In the genomic region with DNA sequence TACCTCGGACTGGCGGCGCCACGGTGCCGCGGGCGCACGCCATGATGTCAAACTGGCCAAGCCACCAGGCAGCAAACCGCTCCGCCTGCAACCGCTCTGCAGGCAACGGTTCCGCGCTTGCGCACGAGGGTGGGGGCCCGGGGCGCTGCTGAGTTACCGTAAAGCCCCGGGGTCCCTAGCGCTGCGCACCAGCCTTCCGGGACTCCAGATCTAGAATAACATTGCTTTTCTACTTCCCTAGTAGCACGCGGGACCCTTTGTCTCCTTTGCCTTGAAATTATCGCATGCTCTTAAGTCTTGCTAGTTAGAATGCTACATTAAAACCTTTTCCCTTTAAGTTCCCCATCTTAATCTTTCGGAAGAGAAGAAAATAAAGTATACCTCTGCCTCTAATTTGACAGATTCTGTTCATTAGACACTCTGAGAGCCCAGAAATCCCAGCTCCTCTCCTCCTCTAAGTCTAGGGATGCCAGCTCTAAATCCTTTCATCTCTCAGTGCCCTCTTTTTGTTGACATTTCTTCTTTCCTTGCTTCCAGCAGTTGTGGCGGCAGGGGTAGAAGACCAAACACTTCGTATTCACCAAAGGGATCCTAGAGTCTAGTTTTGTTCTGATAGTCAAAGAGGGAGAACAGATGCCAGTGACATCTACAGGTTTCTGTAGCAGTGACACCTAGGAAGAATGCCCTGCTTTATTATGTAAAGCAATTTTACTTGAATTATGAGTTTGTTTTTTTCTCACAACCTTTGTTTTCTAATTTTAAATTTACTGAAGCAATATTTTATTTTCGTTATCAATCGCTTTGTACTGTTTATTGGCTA, we compare ENCODE assay signal across 1 mouse cellular context.
TF ChIP-seq lines count a peak whose summit lies in the region.

A gene (minus strand): TSS at position 125 of the 820 bp plus-strand sequence.

TF ChIP-seq in MEL, 35 proteins besides CTCF, POLR2A, EP300 and RAD21 (continued from another document):
- no peak for TF ChIP-seq E2F4 (IDR thresholded peaks at IDR 0.05; ENCODE audit: borderline replicate concordance, low read depth, low read length)
- 0 out of 2 replicates have a peak, but pooled peaks have one; percentile 25 for TF ChIP-seq RCOR1 (IDR thresholded peaks at IDR 0.05; ENCODE audit: low read depth, low read length)
- TF ChIP-seq SIN3A (IDR thresholded peaks at IDR 0.05; ENCODE audit: low read length) = peak; percentile 87
- no peak for TF ChIP-seq ZKSCAN1 (IDR thresholded peaks at IDR 0.05; ENCODE audit: low read depth, low read length)
- TF ChIP-seq ELF1 (IDR thresholded peaks at IDR 0.05; ENCODE audit: low read depth, low read length) = peak; percentile 66
- TF ChIP-seq MAFK (IDR thresholded peaks at IDR 0.05; ENCODE audit: borderline replicate concordance, low read depth, low read length) = no peak
- TF ChIP-seq MXI1 (IDR thresholded peaks at IDR 0.05; ENCODE audit: low read depth, low read length) = peak; percentile 100
- TF ChIP-seq NELFE (IDR thresholded peaks at IDR 0.05; ENCODE audit: low read depth, low read length) = peak; percentile 95
- TF ChIP-seq GABPA (IDR thresholded peaks at IDR 0.05; ENCODE audit: low read depth, low read length) = no peak
- 0 out of 2 replicates have a peak, but pooled peaks have one; percentile 9 for TF ChIP-seq ETS1 (IDR thresholded peaks at IDR 0.05; ENCODE audit: low read depth, low read length)
- peak; percentile 78 for TF ChIP-seq MAX (IDR thresholded peaks at IDR 0.05; ENCODE audit: low read length)
- no peak for TF ChIP-seq SMC3 (IDR thresholded peaks at IDR 0.05; ENCODE audit: low read depth, low read length)
- no peak for TF ChIP-seq POLR2AphosphoS5 (IDR thresholded peaks at IDR 0.05; ENCODE audit: borderline replicate concordance, low read depth, low read length)
